Mouse (Mus musculus): ENCODE measurements around the gene Sec11a.

Gene Sec11a

DNA sequence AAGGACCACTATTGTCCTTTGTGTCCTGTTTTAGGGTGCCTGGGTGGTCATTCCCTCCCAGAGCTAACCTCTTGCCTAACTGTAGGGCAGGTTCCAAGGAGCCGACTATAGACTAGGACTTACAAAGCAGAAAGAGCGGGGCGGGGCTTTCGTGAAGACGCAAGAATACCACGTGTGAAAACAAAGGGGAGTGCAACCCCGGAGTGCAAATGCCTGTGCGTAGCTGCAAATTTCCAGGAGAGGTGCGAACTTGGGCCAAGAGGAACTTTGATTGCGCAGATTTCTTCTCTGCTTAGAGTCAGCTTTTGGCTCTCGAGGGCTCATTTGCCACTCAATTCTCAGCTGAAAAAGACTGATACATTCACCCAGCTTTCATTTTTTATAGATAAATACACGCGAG lies 87.4 kb downstream of the Sec11a start:
- DNase-seq (ENCODE audit: low spot score in 2 of 2): peak; percentile 44 to 61

DNA sequence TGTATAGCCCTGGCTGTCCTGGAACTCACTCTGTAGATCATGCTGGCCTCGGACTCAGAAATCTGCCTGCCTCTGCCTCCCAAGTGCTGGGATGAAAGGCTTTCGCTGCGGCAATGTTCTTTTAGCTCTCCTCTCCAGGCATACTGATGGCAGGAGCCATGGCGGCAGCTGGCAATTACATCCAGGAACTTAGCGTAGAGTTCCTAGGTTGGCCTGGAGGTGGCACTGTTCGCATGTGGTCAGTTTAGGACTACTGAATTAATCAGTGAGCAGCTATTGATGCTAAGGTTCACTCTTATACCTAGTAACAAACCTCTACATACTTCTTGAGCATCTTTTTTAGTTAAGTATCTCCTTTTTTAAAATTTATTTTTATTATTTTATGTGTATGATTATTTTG lies 90.4 kb downstream of the Sec11a start:
- peak; percentile 64 to 75 for DNase-seq (ENCODE audit: low spot score in 2 of 2)

DNA sequence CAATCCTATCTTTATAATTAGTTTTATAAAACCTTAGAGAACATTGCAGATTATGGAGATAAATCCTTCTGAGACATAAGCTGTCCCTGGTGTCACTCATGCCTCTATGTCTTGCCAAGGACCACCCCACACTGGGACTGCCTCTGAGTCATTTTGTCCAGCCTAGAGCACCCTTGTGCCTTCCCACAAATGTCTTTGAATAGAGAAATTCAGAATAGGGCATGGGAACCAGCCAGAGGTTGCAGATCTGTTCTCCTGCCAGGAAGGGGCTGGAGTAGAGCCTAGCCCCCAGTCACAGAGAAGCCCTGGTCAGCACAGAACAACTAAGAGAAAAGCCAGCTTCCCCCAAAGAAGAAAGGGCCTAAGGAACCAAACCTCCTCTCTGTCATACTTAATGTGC lies 92.3 kb downstream of the Sec11a start:
- no peak for DNase-seq (ENCODE audit: low spot score in 2 of 2)

All from urinary bladder, postnatal 36 days (tissue).